Mouse (Mus musculus): Measurements from ENCODE around the gene Gtpbp1. TPM values are rescaled to one million over a fixed set of nuclear protein-coding genes. Genes with fewer than 3 reads are reported as not detected.

The Gtpbp1 gene
- polyA plus RNA-seq, 1 experiment from 2014 or later = 51.4 TPM

DNA sequence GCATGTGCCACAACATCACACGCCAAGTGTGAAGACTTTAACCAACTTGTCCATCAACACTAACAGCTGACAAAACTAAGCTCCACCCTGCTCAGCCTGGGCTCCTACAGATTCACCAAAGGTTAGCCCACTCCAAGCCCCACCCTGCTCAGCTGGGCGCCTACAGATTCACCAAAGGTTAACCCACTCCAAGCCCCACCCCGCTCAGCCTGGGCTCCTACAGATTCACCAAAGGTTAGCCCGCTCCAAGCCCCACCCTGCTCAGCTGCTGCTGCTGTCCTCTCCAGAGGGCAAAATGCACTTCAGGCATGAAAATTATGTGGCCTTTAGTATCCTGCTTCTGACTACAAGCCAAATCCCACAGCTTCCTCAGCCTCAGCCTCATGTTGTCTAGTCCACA is 8.7 kb upstream of the Gtpbp1 start:
- H3K9me3 ChIP-seq (replicated peaks; ENCODE audit: control insufficient read depth, low read length, poor library complexity, severe bottlenecking) = no peaks in the 10 kb centered on the region
- H3K4me3 ChIP-seq (ENCODE audit: low read depth, low read length) = no peak overlapping the region
- WGBS = 92% methylated on average over 4 of the region's 4 CpGs
- H3K4me2 ChIP-seq (ENCODE audit: low read length) = no peak overlapping the region
- H3K27me3 ChIP-seq (ENCODE audit: control insufficient read depth, insufficient read depth, low read depth, low read length) = no peaks in the 10 kb centered on the region
- peaks cover 46% of the 10 kb centered on the region for H3K4me1 ChIP-seq (ENCODE audit: control insufficient read depth, insufficient read depth, low read length)
- no peaks in the 10 kb centered on the region for H3K36me3 ChIP-seq (ENCODE audit: control insufficient read depth, insufficient read depth, low read length)
- H3K9ac ChIP-seq (ENCODE audit: low read depth, low read length) = no peak overlapping the region
- ATAC-seq = no peak
- H3K27ac ChIP-seq (ENCODE audit: low read length) = no peak overlapping the region

DNA sequence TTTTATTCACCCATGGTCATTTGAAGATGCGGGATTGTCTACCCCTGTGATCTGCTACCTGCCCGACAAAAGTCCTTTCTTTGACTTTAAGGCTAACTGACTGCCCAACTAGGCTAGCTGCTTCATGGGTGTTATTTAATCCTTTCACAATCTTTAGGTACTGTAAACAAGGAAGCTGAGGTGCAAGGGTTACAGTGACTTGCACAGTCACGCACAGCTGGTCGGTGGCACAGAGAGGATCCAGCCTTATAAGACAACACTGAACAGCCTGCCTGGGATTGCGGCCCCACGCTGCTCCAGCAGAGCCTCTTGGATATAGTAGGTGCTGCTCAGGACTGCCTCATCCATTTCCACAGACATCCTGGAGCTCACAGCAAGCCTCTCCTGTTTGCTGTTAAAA is 7.5 kb upstream of the Gtpbp1 start:
- Histone ChIP-seq H3K4me3 (ENCODE audit: low read depth, low read length) (no peak overlapping the region), H3K9ac (ENCODE audit: low read depth, low read length) (no peak overlapping the region), H3K4me1 (ENCODE audit: control insufficient read depth, insufficient read depth, low read length) (peaks cover 46% of the 10 kb centered on the region), H3K27me3 (ENCODE audit: control insufficient read depth, insufficient read depth, low read depth, low read length) (no peaks in the 10 kb centered on the region), H3K9me3 (replicated peaks; ENCODE audit: control insufficient read depth, low read length, poor library complexity, severe bottlenecking) (no peaks in the 10 kb centered on the region), H3K4me2 (ENCODE audit: low read length) (peak overlapping the region; percentile 7; the same call in 1 of the 2 replicates), H3K36me3 (ENCODE audit: control insufficient read depth, insufficient read depth, low read length) (no peaks in the 10 kb centered on the region), H3K27ac (ENCODE audit: low read length) (no peak overlapping the region)
- ATAC-seq = no peak
- WGBS = 87% methylated on average over 6 of the region's 6 CpGs

GRCm38 (mm10) chr15:79683707-79684465 is 6.8 kb upstream of the Gtpbp1 start:
- Histone ChIP-seq H3K9ac (ENCODE audit: low read depth, low read length) (no peak overlapping the region), H3K4me1 (ENCODE audit: control insufficient read depth, insufficient read depth, low read length) (peaks cover 51% of the 10 kb centered on the region), H3K4me2 (ENCODE audit: low read length) (peak overlapping the region; percentile 71)

DNA sequence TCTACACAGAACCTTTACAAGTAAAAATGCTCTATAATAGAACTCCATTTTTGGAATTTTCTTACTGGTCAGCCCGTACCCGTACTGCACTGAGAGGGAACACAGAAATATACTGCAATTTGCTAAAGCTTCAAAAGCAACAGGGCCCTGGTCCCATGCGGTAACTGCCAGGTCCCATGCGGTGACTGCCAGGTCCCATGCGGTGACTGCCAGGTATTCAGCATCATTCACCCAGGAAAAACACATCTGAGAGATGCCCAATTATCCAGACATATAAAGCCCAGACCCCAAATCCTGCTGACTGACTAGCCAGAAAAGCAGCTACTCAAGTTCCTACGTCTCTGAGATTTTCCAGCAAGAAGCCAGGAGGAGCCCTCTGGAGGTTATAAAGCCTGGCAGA is 6.0 kb upstream of the Gtpbp1 start:
- Histone ChIP-seq H3K9me3 (replicated peaks; ENCODE audit: control insufficient read depth, low read length, poor library complexity, severe bottlenecking) (no peaks in the 10 kb centered on the region), H3K9ac (ENCODE audit: low read depth, low read length) (no peak overlapping the region), H3K4me2 (ENCODE audit: low read length) (peak overlapping the region; percentile 71), H3K27ac (ENCODE audit: low read length) (no peak overlapping the region), H3K27me3 (ENCODE audit: control insufficient read depth, insufficient read depth, low read depth, low read length) (no peaks in the 10 kb centered on the region), H3K36me3 (ENCODE audit: control insufficient read depth, insufficient read depth, low read length) (no peaks in the 10 kb centered on the region), H3K4me3 (ENCODE audit: low read depth, low read length) (peak overlapping the region; percentile 74; the same call in 1 of the 2 replicates), H3K4me1 (ENCODE audit: control insufficient read depth, insufficient read depth, low read length) (peaks cover 53% of the 10 kb centered on the region)
- ATAC-seq = no peak
- 77% methylated on average over 6 of the region's 6 CpGs for WGBS

More at GRCm38 (mm10) chr15:79683707-79684465, 6.8 kb upstream of the Gtpbp1 start:
- WGBS = 77% methylated on average over 19 of the region's 19 CpGs
- Histone ChIP-seq H3K27ac (ENCODE audit: low read length) (no peak overlapping the region), H3K4me3 (ENCODE audit: low read depth, low read length) (no peak overlapping the region), H3K36me3 (ENCODE audit: control insufficient read depth, insufficient read depth, low read length) (no peaks in the 10 kb centered on the region), H3K9me3 (replicated peaks; ENCODE audit: control insufficient read depth, low read length, poor library complexity, severe bottlenecking) (no peaks in the 10 kb centered on the region), H3K27me3 (ENCODE audit: control insufficient read depth, insufficient read depth, low read depth, low read length) (no peaks in the 10 kb centered on the region)
- no peak for ATAC-seq

GRCm38 (mm10) chr15:79685141-79685641 is 5.5 kb upstream of the Gtpbp1 start:
- peaks cover 56% of the 10 kb centered on the region for H3K4me1 ChIP-seq (ENCODE audit: control insufficient read depth, insufficient read depth, low read length)

GRCm38 (mm10) chr15:79686046-79686869 is 4.4 kb upstream of the Gtpbp1 start:
- no peak for ATAC-seq
- H3K27me3 ChIP-seq (ENCODE audit: control insufficient read depth, insufficient read depth, low read depth, low read length) = no peaks in the 10 kb centered on the region
- peak overlapping the region; percentile 74 for H3K4me3 ChIP-seq (ENCODE audit: low read depth, low read length)
- WGBS = 17% methylated on average over 14 of the region's 15 CpGs
- H3K9me3 ChIP-seq (replicated peaks; ENCODE audit: control insufficient read depth, low read length, poor library complexity, severe bottlenecking) = no peaks in the 10 kb centered on the region
- H3K36me3 ChIP-seq (ENCODE audit: control insufficient read depth, insufficient read depth, low read length) = no peaks in the 10 kb centered on the region
- H3K4me1 ChIP-seq (ENCODE audit: control insufficient read depth, insufficient read depth, low read length) = peaks cover 53% of the 10 kb centered on the region
- no peak overlapping the region for H3K27ac ChIP-seq (ENCODE audit: low read length)
- H3K9ac ChIP-seq (ENCODE audit: low read depth, low read length) = peak overlapping the region; percentile 83
- H3K4me2 ChIP-seq (ENCODE audit: low read length) = peak overlapping the region; percentile 71

More at GRCm38 (mm10) chr15:79685141-79685641, 5.5 kb upstream of the Gtpbp1 start:
- no peaks in the 10 kb centered on the region for H3K36me3 ChIP-seq (ENCODE audit: control insufficient read depth, insufficient read depth, low read length)
- peak overlapping the region; percentile 83 for H3K9ac ChIP-seq (ENCODE audit: low read depth, low read length)
- peak overlapping the region; percentile 74 for H3K4me3 ChIP-seq (ENCODE audit: low read depth, low read length)
- no peak overlapping the region for H3K27ac ChIP-seq (ENCODE audit: low read length)
- peak overlapping the region; percentile 71 for H3K4me2 ChIP-seq (ENCODE audit: low read length)
- no peak for ATAC-seq
- no peaks in the 10 kb centered on the region for H3K27me3 ChIP-seq (ENCODE audit: control insufficient read depth, insufficient read depth, low read depth, low read length)
- 54% methylated on average over 6 of the region's 6 CpGs for WGBS
- no peaks in the 10 kb centered on the region for H3K9me3 ChIP-seq (replicated peaks; ENCODE audit: control insufficient read depth, low read length, poor library complexity, severe bottlenecking)

GRCm38 (mm10) chr15:79687175-79687574 is 3.5 kb upstream of the Gtpbp1 start:
- H3K27ac ChIP-seq (ENCODE audit: low read length) = peak overlapping the region; percentile 95

DNA sequence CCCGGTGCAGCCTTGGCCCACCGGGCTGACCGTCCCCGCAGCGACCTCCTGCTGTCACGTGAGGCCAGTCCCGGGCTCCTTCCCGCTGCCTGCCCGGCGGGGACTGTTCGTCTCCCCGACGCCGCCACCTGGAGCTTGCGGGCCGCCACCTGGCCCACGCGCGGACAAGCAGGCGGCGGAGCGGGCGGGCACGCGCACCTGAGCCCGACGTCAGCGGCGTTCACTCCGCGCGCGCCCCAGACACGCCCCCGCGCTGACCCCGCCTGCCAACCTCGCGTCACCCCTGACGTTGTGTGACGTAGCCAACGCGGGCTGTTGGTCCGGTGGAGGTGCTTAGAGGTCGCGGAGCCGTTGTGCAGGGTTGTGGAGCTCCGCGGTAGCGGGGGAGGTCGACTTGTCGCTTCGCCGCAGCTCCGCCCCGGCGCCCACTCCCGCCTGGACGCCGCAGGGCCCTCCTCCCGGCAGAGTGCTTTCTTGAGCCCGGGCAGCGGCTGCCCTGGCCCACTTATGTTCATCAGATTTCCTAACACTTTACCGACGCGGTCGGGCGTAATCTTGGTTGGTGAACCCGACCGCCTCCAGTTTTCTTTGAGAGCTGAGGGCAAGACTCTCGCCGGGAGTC is 2.9 kb upstream of the Gtpbp1 start, which contains the start of gene Josd1:
Josd1 (minus strand) TSS at position 274 of the 622 bp plus-strand sequence.
- Histone ChIP-seq H3K27ac (ENCODE audit: low read length) (peak within 1 kb of the TSS; percentile 95), H3K4me3 (ENCODE audit: low read depth, low read length) (peak within 1 kb of the TSS; percentile 74), H3K4me2 (ENCODE audit: low read length) (peak within 1 kb of the TSS; percentile 71), H3K4me1 (ENCODE audit: control insufficient read depth, insufficient read depth, low read length) (peaks cover 59% of the 10 kb centered on the region), H3K9ac (ENCODE audit: low read depth, low read length) (peak within 1 kb of the TSS; percentile 83), H3K27me3 (ENCODE audit: control insufficient read depth, insufficient read depth, low read depth, low read length) (no peaks in the 10 kb centered on the region), H3K36me3 (ENCODE audit: control insufficient read depth, insufficient read depth, low read length) (no peaks in the 10 kb centered on the region), H3K9me3 (replicated peaks; ENCODE audit: control insufficient read depth, low read length, poor library complexity, severe bottlenecking) (no peaks in the 10 kb centered on the region)
- ATAC-seq = peak; percentile 55
- WGBS = under 1% methylated on average over 71 of the region's 72 CpGs

More at GRCm38 (mm10) chr15:79687175-79687574, 3.5 kb upstream of the Gtpbp1 start:
- H3K4me3 ChIP-seq (ENCODE audit: low read depth, low read length) = peak overlapping the region; percentile 74
- H3K9me3 ChIP-seq (replicated peaks; ENCODE audit: control insufficient read depth, low read length, poor library complexity, severe bottlenecking) = no peaks in the 10 kb centered on the region
- under 1% methylated on average over 21 of the region's 33 CpGs for WGBS
- H3K36me3 ChIP-seq (ENCODE audit: control insufficient read depth, insufficient read depth, low read length) = no peaks in the 10 kb centered on the region
- H3K27me3 ChIP-seq (ENCODE audit: control insufficient read depth, insufficient read depth, low read depth, low read length) = no peaks in the 10 kb centered on the region
- no peak for ATAC-seq
- H3K4me2 ChIP-seq (ENCODE audit: low read length) = peak overlapping the region; percentile 71
- peak overlapping the region; percentile 83 for H3K9ac ChIP-seq (ENCODE audit: low read depth, low read length)
- peaks cover 58% of the 10 kb centered on the region for H3K4me1 ChIP-seq (ENCODE audit: control insufficient read depth, insufficient read depth, low read length)

Data from midbrain, embryonic 16.5 days (tissue).